Mouse (Mus musculus): Measurements from ENCODE around the gene Arhgap18.

The Arhgap18 gene

DNA sequence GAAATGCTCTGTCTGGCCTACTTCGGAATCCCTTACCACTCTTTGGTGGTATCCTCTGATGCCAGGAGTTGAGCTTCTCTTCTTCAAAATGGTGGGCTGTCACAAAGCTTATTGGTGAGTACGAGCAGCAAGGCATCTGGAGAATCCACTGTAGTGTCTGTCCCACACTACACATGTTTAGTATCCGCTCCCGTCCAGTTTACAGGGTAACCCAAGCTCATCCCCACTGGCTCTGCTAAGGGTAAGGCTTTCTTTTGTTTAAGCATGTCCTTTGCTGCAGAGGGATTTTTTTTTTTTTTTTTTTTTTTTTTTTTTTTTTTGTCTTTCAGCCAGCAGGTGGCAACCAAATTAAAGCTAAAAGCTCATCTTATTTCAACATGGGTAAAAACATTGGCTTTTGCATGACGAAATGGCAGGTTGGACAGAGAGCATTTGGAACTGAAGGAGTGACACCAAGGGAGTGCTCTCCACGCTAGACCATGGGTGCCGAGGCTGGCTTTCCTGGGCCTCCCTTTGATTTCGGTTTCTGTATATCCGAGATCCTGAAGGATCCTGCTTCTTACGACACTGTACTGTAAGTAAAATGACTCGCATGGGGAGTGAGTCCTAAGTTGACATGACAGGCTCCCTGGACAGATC lies at the start of gene Arhgap18:
Gene Arhgap18, plus strand, starts transcription at position 493 of the 639 bp plus-strand sequence.
- DNase-seq = no peak

DNA sequence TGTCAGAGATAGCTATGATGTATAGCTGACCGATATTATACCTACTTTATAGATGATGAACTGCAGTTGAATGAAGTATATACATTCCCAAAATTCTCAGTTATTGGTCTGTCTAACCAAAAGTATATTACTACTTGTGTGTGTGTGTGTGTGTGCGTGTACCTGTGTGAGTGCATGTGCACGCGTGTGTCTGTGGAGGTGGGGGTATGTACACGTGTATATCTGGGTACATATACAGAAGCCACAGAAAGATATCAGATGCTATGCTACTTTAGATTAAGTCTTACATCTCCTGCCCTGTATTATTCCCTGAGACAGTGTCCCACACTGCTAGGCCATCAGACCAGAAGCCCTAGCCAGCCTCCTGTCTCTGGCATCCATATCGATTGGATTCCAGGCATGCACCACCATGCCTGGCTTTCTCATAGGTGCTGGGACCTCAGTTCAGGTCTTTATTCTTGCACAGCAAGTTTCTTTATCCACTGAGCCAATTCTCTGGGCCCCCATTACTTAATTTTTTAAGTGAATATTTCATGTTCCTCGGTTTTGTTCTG lies 42.7 kb upstream of the Arhgap18 start:
- no peak for DNase-seq

DNA sequence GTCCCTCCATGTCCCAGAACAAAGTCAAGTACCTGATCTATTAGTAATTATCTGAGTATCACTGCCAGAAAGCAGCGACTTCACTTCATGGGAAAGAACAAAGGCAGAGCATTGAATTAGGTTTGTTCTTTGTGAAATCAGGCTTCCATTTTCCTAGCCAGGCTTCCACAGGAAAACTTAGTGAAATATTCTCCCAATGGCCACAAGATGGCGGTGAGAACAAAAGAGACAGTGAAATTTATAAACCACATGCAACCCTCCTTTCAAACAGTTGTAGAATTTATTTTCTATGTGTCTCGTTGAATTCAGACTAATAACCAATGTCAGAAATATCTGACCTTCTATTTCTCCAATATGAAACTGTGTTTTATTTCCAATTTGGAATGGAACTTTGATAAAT lies 42.2 kb upstream of the Arhgap18 start:
- peak; percentile 6 for DNase-seq

DNA sequence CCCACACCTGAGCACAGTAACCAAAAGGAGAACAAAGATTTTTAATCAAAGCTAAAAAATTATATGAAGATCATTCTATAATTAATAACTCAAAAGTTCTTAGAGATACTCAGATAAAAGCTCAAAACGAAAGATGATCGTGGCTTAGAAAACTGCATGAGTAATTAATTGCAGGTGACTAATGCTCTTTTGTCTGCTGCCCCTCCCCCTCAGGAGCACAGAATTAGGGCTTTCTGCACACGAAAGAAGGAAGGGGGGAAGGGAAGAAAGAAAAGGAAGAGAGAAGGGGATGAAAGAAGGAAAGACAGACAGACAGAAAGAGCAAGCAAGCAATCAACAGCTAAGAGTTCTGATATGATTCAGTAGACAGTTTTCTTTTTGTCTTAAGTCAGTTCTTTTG lies 39.2 kb upstream of the Arhgap18 start:
- DNase-seq = no peak

DNA sequence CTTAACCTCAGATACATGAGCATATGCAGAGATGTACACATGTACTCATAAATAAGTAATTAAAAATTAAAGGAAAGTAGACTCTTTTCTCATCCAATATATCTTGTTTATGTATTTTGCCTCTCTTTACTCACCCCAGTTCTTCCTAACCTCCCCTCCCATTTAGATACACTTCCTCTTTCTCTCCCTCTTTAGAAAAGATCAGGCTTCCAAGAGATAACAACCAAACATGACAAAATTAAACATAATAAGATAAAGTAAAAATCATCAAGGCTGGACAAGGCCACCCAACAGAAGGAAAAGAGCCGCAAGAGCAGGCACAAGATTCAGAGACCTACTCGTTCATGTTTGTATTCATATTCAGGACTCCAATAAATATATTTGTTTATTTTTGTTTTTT lies 28.5 kb upstream of the Arhgap18 start:
- DNase-seq = no peak

DNA sequence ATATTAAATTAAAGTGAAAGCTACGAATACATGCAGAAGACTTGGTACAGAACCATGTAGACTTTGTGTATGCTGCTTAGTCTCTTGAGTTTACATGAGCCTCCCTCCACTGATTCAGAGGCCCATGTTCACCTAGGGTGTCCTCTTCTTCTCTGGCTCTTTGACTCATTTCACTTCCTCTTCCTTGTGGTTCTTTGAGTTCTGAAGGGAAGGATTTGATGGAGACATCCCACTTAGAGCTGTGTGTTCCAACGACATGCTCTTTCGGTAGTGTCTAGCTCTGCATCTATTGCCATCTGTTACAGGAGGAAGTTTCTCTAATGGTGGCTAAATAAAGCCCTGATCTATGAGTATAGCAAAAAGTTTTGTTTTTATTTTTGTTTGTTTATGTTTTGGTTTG lies 28.0 kb upstream of the Arhgap18 start:
- DNase-seq = no peak

DNA sequence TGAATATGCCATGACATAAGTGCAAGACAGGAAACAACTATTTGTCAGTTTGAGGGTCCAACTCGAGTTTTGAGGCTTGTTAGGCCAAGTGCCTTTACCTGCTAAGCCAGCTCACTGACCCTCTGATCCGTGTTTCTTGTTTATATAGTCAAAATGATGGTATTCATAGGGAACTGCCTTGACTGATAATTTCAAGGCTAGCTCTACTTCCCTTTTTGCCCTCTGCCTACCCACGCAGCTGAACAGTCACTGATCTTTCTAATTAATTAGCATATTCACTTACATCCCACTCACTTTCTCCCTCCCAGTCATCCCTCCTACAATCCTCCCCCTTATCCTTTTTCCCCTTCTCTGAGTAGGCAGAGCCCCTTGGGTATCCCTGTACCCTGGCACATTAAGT lies 2.4 kb upstream of the Arhgap18 start:
- DNase-seq = no peak

DNA sequence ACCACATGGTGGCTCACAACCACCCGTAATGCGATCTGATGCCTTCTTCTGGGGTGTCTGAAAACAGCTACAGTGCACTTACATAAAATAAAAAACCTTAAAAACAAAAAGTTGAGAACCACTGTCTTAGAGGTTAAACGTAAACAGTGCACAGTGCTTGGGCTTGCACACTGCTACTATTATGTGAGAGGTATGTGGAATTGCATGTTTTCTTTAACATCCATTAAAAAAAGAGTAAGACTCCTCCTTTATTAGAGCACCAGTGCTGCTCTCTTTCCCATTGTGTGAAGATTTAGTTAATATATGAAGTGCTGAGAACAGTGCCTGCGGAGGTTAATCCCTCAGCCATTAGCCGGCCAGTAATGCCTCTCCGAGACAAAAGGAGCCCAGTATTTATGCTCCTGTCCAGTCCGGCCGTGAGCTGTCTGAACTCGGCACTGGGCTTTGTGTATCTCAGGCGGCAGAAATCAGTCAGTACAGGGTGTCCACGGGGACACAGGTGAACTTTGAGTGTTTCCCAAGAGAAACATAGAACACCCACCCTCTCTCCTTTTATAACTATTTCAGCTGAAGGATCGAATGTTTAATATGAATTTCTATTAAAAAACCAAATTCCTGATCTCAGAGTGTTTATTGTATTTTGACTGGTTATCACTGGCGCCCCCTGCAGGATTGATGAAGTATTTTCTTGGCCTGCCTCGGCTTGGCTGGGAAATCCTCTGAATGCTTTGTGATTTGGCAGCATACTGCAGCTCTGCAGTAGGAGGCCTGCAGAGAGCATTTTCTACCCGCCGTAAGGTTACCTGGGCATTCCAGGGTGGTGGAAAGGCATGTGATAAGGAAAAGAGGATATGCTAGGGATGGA lies 925 bp upstream of the Arhgap18 start:
- DNase-seq = peak; percentile 65

DNA sequence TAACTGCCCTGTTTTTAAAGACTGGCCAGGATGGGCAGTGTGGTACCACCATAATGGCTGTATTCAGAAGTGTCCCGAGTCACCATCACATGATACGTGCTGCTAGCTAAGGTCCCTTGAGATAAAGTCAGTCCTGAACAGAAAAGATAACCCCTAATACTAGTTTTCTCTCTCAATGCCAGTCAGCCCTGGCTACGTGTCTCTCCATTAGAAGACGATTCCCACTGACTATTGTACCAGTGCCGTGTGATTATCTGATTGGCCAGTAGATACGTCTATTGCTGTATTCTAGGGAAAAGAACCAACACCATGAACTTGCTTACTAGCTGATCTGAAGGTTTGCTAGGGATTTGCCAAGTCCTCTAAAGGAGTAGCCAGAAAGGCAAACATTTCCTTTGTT lies 785 bp downstream of the Arhgap18 start:
- DNase-seq = no peak

DNA sequence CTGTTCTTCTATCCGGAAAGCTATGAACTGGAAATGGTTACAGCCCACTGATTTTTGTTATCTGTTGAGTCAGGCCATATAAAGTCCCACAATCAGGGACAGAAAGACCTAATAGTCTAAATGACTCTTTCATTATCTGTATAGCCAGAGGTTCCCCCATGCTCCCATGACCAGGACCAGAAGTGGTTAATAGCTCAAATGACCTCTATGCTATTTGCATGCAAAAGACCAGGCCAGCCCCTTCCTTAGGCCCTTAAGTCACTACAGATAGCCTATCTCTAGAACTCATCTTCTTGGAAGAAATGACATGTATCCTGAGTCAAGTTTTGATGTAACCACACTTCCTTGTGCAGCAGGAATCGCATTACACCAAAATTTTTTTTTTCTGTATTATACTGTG lies 4.0 kb downstream of the Arhgap18 start:
- no peak for DNase-seq

DNA sequence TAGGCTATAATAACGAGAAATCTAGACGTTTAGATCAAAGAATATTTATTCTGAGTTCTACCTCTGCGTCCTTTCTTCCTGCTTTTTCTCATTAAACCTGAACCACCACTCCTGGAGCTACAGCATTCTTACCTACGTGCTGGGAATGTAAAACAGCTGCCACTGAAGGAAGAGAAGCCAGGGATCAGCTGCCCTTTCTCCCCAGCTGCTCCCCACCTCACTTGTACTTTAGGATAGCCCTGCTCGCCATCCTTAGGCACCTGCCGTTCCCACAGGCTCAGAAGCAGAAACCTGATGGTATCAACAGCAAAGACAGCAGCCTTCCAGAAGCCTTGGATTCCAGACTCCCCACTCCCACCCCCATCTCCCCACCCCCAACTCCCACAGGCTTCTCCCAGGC lies 6.2 kb downstream of the Arhgap18 start:
- DNase-seq = no peak

DNA sequence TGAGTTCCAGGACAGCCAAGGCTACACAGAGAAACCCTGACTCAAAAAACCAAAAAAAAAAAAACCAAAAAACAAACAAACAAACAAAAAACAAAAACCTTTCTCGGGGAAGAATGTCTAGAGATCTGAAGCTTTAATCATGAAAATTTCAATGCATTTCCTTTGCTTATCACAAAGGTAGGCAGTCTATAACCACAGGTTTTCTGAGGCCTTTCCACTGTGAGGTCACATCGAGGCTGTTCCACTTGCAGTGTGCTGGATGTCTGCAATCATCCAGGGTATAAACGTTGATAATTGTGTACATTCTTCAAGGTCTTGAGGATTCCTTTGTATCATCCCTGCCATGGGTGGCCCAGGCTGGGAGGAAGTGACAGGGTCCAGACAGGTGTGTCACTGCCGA lies 7.9 kb downstream of the Arhgap18 start:
- DNase-seq = no peak

DNA sequence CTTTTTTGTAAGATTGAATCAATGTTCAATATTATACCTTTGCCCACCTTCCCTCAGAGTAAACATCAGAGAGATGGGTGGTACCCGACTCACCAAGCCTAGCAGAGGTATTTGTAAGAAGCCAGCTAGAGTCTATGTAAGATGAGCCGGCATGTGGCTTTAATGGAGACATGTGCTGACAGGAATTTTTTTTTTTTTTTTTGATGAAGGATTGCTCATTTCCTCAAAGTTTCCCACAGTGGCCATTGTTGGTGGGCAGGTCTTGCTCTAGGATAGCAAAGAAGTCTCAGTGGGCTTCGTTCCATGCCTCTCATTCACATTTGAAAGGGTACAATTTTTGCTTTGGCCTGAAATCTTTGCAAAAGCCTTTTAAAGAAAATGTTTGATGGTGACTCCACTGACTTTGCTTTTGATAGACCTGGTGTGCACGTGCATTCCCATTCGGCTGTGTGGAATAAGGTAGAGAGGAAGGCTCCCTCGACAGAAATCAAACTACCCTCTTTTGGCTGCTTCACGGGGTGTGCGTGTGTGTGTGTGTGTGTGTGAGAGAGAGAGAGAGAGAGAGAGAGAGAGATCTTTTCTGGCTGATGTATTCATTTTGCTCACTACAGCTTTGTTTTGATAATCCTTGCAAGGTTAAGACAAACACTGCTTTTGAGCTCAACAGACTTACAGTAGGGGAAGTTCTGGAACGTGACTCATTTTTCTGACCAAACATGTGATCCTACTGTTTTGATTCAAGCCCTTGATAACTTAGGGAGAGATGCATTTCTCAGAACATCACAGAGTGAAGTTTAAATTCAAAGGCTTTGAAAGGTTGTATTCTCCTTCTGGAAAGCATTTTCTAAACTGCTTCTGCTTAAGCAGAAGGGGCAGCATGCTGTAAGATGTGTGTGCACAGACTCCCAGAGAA lies 9.0 kb downstream of the Arhgap18 start:
- no peak for DNase-seq

DNA sequence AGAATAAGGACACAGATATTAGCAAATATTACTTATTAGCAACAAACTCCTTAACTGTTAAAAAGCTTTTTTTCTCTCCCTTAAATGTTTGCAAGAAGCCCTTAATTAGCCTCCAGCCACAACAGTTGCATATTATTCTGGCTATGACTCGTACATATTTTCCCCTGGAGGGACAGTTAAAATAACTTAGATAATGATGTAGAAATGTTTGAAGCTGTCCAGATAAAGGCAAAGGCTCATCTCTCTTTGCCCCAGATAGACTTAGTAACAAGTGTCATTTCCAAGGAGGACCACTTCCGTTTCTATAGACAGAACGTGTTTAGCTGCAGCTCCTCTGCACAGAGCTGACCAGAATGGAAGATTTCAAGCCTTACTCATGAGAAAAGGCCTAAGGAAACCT lies 14.0 kb downstream of the Arhgap18 start:
- DNase-seq = no peak

DNA sequence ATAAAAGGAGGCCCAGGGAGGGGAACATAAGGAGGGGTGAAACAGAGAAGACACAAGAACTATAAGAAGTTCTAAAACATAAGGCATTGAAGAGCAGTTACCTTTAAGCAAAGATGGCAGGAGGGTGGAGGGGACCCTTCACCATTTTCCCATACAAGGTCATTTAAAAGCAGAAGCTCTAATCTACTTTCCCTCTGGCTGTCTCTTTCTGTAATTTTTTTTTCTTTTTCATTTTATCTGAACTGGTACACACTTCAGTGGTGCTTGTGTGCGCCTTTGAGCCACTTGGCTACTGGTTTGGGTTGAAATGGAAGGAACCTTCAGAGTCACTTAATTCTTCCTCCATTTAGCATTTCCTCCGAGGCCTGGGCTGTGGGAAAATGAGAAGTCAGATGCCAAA lies 15.7 kb downstream of the Arhgap18 start:
- DNase-seq = no peak

DNA sequence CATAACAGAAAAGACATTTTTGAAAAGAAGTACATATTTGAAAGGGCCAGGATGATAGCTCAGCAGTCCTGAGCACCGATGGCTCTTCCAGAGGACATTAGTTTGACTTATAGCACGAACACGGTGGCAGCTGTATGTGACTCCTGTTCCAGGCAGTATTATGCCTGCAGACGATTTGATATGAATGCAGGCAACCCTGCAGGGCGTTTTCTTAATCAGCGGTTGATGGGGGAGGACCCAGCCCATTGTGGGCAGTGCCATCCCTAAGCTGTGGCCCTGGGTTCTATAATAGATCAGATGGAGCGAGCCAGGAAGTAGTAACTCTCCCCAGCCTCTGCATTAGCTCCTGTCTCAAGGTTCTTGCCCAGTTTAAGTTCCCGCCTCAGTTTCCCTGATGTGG lies 16.8 kb downstream of the Arhgap18 start:
- no peak for DNase-seq

DNA sequence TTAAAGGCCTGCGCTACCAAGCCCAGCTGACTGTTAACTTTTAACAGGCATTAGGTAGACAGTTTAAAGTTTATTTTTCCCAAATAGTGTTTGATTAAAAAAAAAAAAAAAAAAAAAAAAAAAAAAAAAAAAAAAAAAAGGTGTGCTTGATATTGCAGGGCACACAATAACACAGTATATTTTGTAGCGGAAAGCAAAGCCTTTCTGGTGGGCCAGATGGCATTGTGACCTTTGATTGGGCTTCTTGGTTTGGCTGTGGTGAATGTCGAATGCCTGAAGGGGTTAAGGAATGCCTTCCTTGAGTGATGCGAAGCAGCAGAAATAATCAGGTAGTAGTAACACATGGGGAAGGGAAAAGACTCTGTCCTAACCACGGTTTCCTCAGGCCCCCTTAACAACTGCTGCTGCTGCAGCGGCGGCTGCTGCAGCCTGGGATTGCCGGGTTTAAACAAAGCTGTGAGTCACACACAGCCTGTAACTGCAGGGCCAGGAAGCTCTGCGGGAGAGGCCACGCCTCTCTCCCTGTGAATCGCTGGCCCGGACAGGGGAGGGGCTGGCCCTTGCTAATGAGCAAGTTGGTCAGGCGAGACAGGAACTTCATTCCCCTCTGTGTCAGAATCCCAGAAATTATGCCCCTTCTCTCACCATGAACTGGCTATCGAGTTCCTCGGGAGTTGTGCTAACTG lies 18.9 kb downstream of the Arhgap18 start:
- DNase-seq = peak; percentile 94

DNA sequence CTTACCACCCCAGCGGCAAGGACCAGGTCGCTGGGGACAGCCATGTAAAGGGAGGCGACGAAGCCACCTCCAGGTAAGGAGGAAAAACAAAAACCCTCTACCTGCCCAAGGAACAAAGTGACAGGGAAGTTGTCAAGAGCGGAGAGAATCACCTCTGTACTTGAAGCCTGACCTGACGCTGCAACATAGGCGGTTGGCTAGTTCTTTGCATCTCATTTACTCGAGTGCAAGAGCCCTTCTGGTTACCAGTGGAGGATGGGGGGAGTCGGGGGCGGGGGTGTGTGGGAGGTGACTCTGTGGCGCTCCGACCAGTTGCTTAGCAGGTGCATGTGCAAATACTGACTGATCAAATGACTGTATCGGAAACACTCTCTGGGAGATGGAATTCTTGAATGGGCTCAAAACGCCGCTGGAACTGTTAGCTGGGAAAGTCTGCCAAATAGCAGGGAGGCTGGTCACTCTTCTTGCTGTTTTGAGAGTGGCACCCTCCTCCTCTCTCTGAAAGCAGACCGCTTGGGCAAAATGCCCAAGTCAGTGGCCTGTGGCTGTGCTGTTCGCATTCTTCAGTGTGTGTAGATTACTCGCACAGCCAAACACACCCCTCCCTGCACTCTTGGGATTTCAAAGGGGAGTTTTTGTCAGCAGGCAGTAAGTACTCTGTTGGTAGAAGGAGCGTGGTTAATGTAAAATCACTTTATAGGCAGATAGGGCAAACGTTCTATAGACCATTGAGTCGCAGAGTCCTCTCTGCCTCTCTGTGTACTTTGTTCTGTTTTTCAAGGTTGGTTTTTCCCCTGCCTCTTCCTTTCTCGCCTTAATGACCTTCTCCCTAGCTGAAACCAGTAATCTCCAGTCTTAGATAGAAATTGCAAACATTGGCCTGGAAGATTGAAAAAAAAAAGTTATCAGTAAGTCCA lies 19.7 kb downstream of the Arhgap18 start:
- peak; percentile 94 for DNase-seq

DNA sequence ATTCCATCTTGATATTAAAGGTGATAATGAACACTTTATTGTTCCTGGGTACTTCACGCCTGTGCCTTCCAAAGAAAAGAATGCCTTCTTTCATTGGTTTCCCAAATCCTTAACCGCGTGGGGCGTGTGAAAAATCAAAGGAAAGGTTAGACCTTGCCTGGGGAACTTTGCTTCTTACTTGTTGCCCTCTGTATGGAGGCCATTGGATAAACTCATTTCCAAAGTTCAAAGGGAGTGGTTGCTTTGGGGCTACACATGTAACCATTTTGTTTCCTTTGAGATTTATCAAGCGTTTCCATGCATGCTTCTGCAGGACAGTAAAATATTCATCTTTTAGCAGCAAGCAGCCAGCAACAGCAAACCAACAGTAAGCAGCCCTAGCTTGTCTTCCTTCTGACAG lies 20.3 kb downstream of the Arhgap18 start:
- peak; percentile 24 for DNase-seq

DNA sequence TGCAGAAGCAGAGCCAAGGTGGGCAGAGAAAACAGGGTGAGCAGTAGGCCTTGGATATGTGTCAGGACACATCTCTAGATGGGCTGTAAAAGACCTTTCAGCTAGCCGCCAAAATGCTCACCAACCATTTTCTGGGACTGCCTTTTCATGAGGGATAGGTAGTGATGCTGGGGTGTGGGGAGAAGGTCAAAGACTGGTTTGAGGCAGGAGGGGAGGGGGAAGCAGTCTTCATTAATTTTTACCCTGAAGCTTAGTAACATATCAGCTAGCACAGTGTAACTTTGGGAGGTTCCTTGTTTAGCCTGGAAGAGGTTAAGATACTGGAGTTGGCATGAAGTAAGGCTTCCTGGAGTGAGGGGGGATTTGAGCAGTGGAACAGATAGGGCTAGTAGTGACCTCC lies 21.0 kb downstream of the Arhgap18 start:
- peak; percentile 58 for DNase-seq

DNA sequence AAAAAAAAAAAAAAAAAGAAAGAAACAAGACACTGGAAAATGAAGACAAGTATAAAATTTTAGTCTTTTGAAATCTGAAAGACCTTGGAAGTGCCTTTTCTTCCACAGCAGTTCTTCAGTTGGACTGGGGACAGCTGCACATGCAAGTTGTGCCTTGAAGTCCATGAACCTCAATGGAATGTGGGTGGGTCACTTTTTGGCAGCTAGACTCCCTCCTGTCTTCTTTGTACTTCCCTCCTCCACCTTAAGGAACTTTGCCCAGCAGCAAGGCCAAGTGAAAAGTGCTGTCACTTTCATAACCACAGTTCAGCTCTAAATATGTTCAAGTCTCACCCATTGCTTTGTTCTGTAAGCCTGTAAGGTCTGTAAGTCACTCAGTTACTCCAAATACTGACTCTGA lies 23.2 kb downstream of the Arhgap18 start:
- peak; percentile 81 for DNase-seq

All from kidney, adult 11 months (tissue).